Mouse (Mus musculus): ENCODE results near the gene Tsen15. TPM values are rescaled to one million over a fixed set of nuclear protein-coding genes. Genes with fewer than 3 reads are reported as not detected.
A peak's percentile ranks its signal among the peaks of the same experiment; 100 is the strongest.

Gene Tsen15
- 42.3 and 44.2 TPM in 2 replicates for polyA plus RNA-seq (2016; fragmentation: Nextera tagmentation; extraction: Ambion mirVana)

GRCm38 (mm10) chr1:152386188-152386835 lies at the start of gene Tsen15:
TSS of gene Tsen15 (minus strand) at chr1:152386688.
- WGBS: 1% methylated on average over 53 of the region's 57 CpGs
- H3K4me2 ChIP-seq (replicated peaks): peak within 1 kb of the TSS; percentile 81
- peak within 1 kb of the TSS; percentile 79 for H3K9ac ChIP-seq (replicated peaks)
- H3K27ac ChIP-seq (replicated peaks): no peak within 1 kb of the TSS
- no peaks in the 10 kb centered on the region for H3K27me3 ChIP-seq
- H3K4me3 ChIP-seq: peak within 1 kb of the TSS; percentile 86
- H3K36me3 ChIP-seq: no peaks in the 10 kb centered on the region
- ATAC-seq (ENCODE audit: low FRiP score, low read depth): peak; percentile 96
- no peaks in the 10 kb centered on the region for H3K9me3 ChIP-seq
- peaks cover 4% of the 10 kb centered on the region; the same call in 1 of the 2 replicates for H3K4me1 ChIP-seq

- WGBS: 85% methylated on average over 4 of the region's 4 CpGs
- Histone ChIP-seq H3K27me3 (no peaks in the 10 kb centered on the region), H3K27ac (replicated peaks) (no peak overlapping the region), H3K4me3 (no peak overlapping the region), H3K4me2 (replicated peaks) (no peak overlapping the region), H3K4me1 (no peaks in the 10 kb centered on the region), H3K9ac (replicated peaks) (no peak overlapping the region), H3K9me3 (no peaks in the 10 kb centered on the region), H3K36me3 (no peaks in the 10 kb centered on the region)
- ATAC-seq (ENCODE audit: low FRiP score, low read depth): no peak
Observed at GRCm38 (mm10) chr1:152434166-152434565, 47.7 kb upstream of the Tsen15 start.

- no peak overlapping the region for H3K9ac ChIP-seq (replicated peaks)
- H3K27ac ChIP-seq (replicated peaks): no peak overlapping the region
- 0 out of 2 replicates have a peak, but pooled peaks cover 4% of the 10 kb centered on the region for H3K4me1 ChIP-seq
- WGBS: 89% methylated on average over 7 of the region's 7 CpGs
- no peak overlapping the region for H3K4me2 ChIP-seq (replicated peaks)
- no peaks in the 10 kb centered on the region for H3K9me3 ChIP-seq
- no peaks in the 10 kb centered on the region for H3K27me3 ChIP-seq
- H3K36me3 ChIP-seq: no peaks in the 10 kb centered on the region
- no peak for ATAC-seq (ENCODE audit: low FRiP score, low read depth)
- H3K4me3 ChIP-seq: no peak overlapping the region
Observed at GRCm38 (mm10) chr1:152429805-152430204, 43.3 kb upstream of the Tsen15 start.

GRCm38 (mm10) chr1:152427912-152428581 lies 41.6 kb upstream of the Tsen15 start:
- H3K4me1 ChIP-seq: 0 out of 2 replicates have a peak, but pooled peaks cover 4% of the 10 kb centered on the region
- ATAC-seq (ENCODE audit: low FRiP score, low read depth): no peak
- H3K9ac ChIP-seq (replicated peaks): no peak overlapping the region
- WGBS: 62% methylated on average over 12 of the region's 12 CpGs
- H3K27ac ChIP-seq (replicated peaks): no peak overlapping the region
- H3K27me3 ChIP-seq: no peaks in the 10 kb centered on the region
- H3K36me3 ChIP-seq: no peaks in the 10 kb centered on the region
- no peak overlapping the region for H3K4me3 ChIP-seq
- H3K9me3 ChIP-seq: no peaks in the 10 kb centered on the region
- no peak overlapping the region for H3K4me2 ChIP-seq (replicated peaks)

GRCm38 (mm10) chr1:152423052-152423451 lies 36.6 kb upstream of the Tsen15 start:
- H3K4me2 ChIP-seq (replicated peaks): no peak overlapping the region
- no peak overlapping the region for H3K9ac ChIP-seq (replicated peaks)
- no peaks in the 10 kb centered on the region for H3K27me3 ChIP-seq
- no peaks in the 10 kb centered on the region for H3K9me3 ChIP-seq
- H3K4me3 ChIP-seq: no peak overlapping the region
- no peak overlapping the region for H3K27ac ChIP-seq (replicated peaks)
- H3K4me1 ChIP-seq: 0 out of 2 replicates have a peak, but pooled peaks cover 4% of the 10 kb centered on the region
- no peaks in the 10 kb centered on the region for H3K36me3 ChIP-seq
- WGBS: 91% methylated on average over 3 of the region's 3 CpGs
- no peak for ATAC-seq (ENCODE audit: low FRiP score, low read depth)

- no peaks in the 10 kb centered on the region for H3K27me3 ChIP-seq
- no peak for ATAC-seq (ENCODE audit: low FRiP score, low read depth)
- no peak overlapping the region for H3K4me3 ChIP-seq
- H3K27ac ChIP-seq (replicated peaks): no peak overlapping the region
- no peak overlapping the region for H3K9ac ChIP-seq (replicated peaks)
- no peak overlapping the region for H3K4me2 ChIP-seq (replicated peaks)
- H3K9me3 ChIP-seq: no peaks in the 10 kb centered on the region
- no peaks in the 10 kb centered on the region for H3K36me3 ChIP-seq
- 83% methylated on average over 3 of the region's 3 CpGs for WGBS
- H3K4me1 ChIP-seq: 0 out of 2 replicates have a peak, but pooled peaks cover 4% of the 10 kb centered on the region
Observed at GRCm38 (mm10) chr1:152422295-152422694, 35.8 kb upstream of the Tsen15 start.

- no peak for ATAC-seq (ENCODE audit: low FRiP score, low read depth)
- Histone ChIP-seq H3K36me3 (no peaks in the 10 kb centered on the region), H3K27me3 (no peaks in the 10 kb centered on the region), H3K9me3 (0 out of 2 replicates have a peak, but pooled peaks cover 2% of the 10 kb centered on the region), H3K9ac (replicated peaks) (no peak overlapping the region), H3K4me2 (replicated peaks) (no peak overlapping the region), H3K27ac (replicated peaks) (no peak overlapping the region), H3K4me1 (no peaks in the 10 kb centered on the region), H3K4me3 (no peak overlapping the region)
- WGBS: 56% methylated on average over 5 of the region's 5 CpGs
Observed at GRCm38 (mm10) chr1:152417602-152418001, 31.1 kb upstream of the Tsen15 start.

- 90% methylated on average over 13 of the region's 13 CpGs for WGBS
- Histone ChIP-seq H3K9ac (replicated peaks) (no peak overlapping the region), H3K27me3 (no peaks in the 10 kb centered on the region), H3K4me1 (no peaks in the 10 kb centered on the region), H3K9me3 (peaks cover 8% of the 10 kb centered on the region; the same call in 1 of the 2 replicates), H3K36me3 (no peaks in the 10 kb centered on the region), H3K4me2 (replicated peaks) (no peak overlapping the region), H3K4me3 (no peak overlapping the region), H3K27ac (replicated peaks) (no peak overlapping the region)
- no peak for ATAC-seq (ENCODE audit: low FRiP score, low read depth)
Observed at GRCm38 (mm10) chr1:152416306-152416904, 29.9 kb upstream of the Tsen15 start.

GRCm38 (mm10) chr1:152414451-152414850 lies 28.0 kb upstream of the Tsen15 start:
- whole genome bisulfite sequencing: 83% methylated on average over 10 of the region's 10 CpGs
- ATAC-seq (ENCODE audit: low FRiP score, low read depth): no peak
- Histone ChIP-seq H3K27ac (replicated peaks) (no peak overlapping the region), H3K4me2 (replicated peaks) (no peak overlapping the region), H3K9me3 (peaks cover 8% of the 10 kb centered on the region; the same call in 1 of the 2 replicates), H3K4me3 (no peak overlapping the region), H3K36me3 (no peaks in the 10 kb centered on the region), H3K4me1 (no peaks in the 10 kb centered on the region), H3K27me3 (no peaks in the 10 kb centered on the region), H3K9ac (replicated peaks) (no peak overlapping the region)

GRCm38 (mm10) chr1:152413961-152414360 lies 27.5 kb upstream of the Tsen15 start:
- Histone ChIP-seq H3K27me3 (no peaks in the 10 kb centered on the region), H3K4me3 (no peak overlapping the region), H3K4me2 (replicated peaks) (no peak overlapping the region), H3K4me1 (no peaks in the 10 kb centered on the region), H3K36me3 (no peaks in the 10 kb centered on the region), H3K27ac (replicated peaks) (no peak overlapping the region), H3K9me3 (peaks cover 8% of the 10 kb centered on the region; the same call in 1 of the 2 replicates), H3K9ac (replicated peaks) (no peak overlapping the region)
- no peak for ATAC-seq (ENCODE audit: low FRiP score, low read depth)
- 72% methylated on average over 1 of the region's 1 CpGs for WGBS

- no peaks in the 10 kb centered on the region for H3K36me3 ChIP-seq
- peaks cover 8% of the 10 kb centered on the region; the same call in 1 of the 2 replicates for H3K9me3 ChIP-seq
- WGBS: 95% methylated on average over 2 of the region's 2 CpGs
- H3K4me2 ChIP-seq (replicated peaks): no peak overlapping the region
- no peak overlapping the region for H3K27ac ChIP-seq (replicated peaks)
- H3K4me3 ChIP-seq: no peak overlapping the region
- no peak for ATAC-seq (ENCODE audit: low FRiP score, low read depth)
- H3K27me3 ChIP-seq: no peaks in the 10 kb centered on the region
- no peak overlapping the region for H3K9ac ChIP-seq (replicated peaks)
- no peaks in the 10 kb centered on the region for H3K4me1 ChIP-seq
Observed at GRCm38 (mm10) chr1:152413116-152413515, 26.6 kb upstream of the Tsen15 start.

GRCm38 (mm10) chr1:152410657-152411056 lies 24.2 kb upstream of the Tsen15 start:
- Histone ChIP-seq H3K4me1 (0 out of 2 replicates have a peak, but pooled peaks cover 7% of the 10 kb centered on the region), H3K9me3 (peaks cover 8% of the 10 kb centered on the region; the same call in 1 of the 2 replicates), H3K4me3 (no peak overlapping the region), H3K9ac (replicated peaks) (no peak overlapping the region), H3K27me3 (no peaks in the 10 kb centered on the region), H3K36me3 (no peaks in the 10 kb centered on the region), H3K27ac (replicated peaks) (no peak overlapping the region), H3K4me2 (replicated peaks) (no peak overlapping the region)
- WGBS: 90% methylated on average over 3 of the region's 3 CpGs
- ATAC-seq (ENCODE audit: low FRiP score, low read depth): no peak
